Mouse (Mus musculus) testis, adult 2 months (tissue): ENCODE measurements at regions not wholly inside any gene's neighbourhood (a gene's known extent, or its start where the extent isn't known, plus 50 kb on each side); places are given as distances from the start of the nearest gene placed in this dataset.

Source experiments
- CTCF ChIP-seq: fragments of 200-500 bp; IDR thresholded peaks from 2 replicates; pipeline ENCODE4 v1.5.1; 2012; ENCODE audit warnings: low read depth, mild to moderate bottlenecking, inconsistent platforms, low read length, moderate library complexity; ENCODE audit not compliant: control insufficient read depth, insufficient read depth, insufficient replicate concordance
- POLR2A ChIP-seq: fragments of 200-500 bp; IDR thresholded peaks from 2 replicates; pipeline ENCODE4 v1.6.1; 2012; ENCODE audit warnings: low read depth, mild to moderate bottlenecking, inconsistent platforms, low read length, moderate library complexity; ENCODE audit not compliant: control insufficient read depth

- TF ChIP-seq CTCF (no peak), POLR2A (no peak)
Observed at GRCm38 (mm10) chr11:7592010-7592409, 378.3 kb upstream of the Igfbp3 start.
